9 mouse cellular contexts compared by ENCODE assay signal in the genomic region with DNA sequence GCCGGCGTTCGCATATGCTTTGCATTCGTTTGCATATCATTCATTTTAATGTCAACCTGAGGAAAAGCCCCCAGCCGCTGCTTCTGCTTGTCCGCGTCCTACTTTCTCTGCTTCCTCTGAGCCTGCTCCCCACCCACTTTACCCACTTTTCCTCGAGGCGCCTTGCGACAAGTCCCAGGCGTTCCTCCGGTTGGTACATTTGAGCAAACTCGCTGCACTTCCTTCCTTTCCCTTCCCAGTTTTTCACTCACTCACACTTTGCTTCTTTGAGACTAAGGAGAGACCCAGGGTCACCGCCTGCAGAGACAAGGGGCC. TPM values are rescaled to one million over a fixed set of nuclear protein-coding genes. Genes with fewer than 3 reads are reported as not detected.
DNase-seq lines count a peak whose midpoint lies in the region; ATAC-seq and TF ChIP-seq lines count a peak whose summit lies in the region.
"Had no signal": no experiment of that assay in that cellular context is flagged by ENCODE, and none has a peak within 500 bp of the region (broad histone marks: within the 10 kb centered on the region; RNA-seq: fewer than 3 reads in every experiment).

No protein-coding gene starts in this region.

- H3K4me1 ChIP-seq in embryonic facial prominence, embryonic 13.5 days, result peaks cover 51% of the 10 kb centered on the region
- H3K4me1 ChIP-seq in intestine, postnatal 0 days (replicated peaks; ENCODE audit: control insufficient read depth, insufficient read depth, low read length), result no peaks in the 10 kb centered on the region
- H3K4me1 ChIP-seq in neural tube, embryonic 12.5 days, result peaks cover 48% of the 10 kb centered on the region

- peak overlapping the region; percentile 73 for H3K9ac ChIP-seq in embryonic facial prominence, embryonic 13.5 days
- H3K9ac ChIP-seq in intestine, postnatal 0 days (ENCODE audit: low read depth, low read length), result no peak overlapping the region
- H3K9ac ChIP-seq in neural tube, embryonic 12.5 days, result peak overlapping the region; percentile 90; the same call in 1 of the 2 replicates

- intact Hi-C loops in left cerebral cortex, adult 2 months (cut with DNase I), result loop anchor here (1.0 to 2.0 kb wide), 2 partner anchors 96 to 151 kb away; a partner anchor contains a TSS
- intact Hi-C loops in left cerebral cortex, postnatal 14 days (cut with DNase I), result loop anchor here (2.0 to 5.0 kb wide), 2 partner anchors 98 to 152 kb away; a partner anchor contains a TSS

- H3K36me3 ChIP-seq in embryonic facial prominence, embryonic 13.5 days, result no peaks in the 10 kb centered on the region
- no peaks in the 10 kb centered on the region for H3K36me3 ChIP-seq in intestine, postnatal 0 days (ENCODE audit: control insufficient read depth, insufficient read depth)
- H3K36me3 ChIP-seq in neural tube, embryonic 12.5 days, result no peaks in the 10 kb centered on the region

- no peaks in the 10 kb centered on the region for H3K9me3 ChIP-seq in embryonic facial prominence, embryonic 13.5 days
- H3K9me3 ChIP-seq in intestine, postnatal 0 days (ENCODE audit: control insufficient read depth), result no peaks in the 10 kb centered on the region
- H3K9me3 ChIP-seq in neural tube, embryonic 12.5 days, result no peaks in the 10 kb centered on the region

- peak overlapping the region; percentile 98 for H3K4me2 ChIP-seq in embryonic facial prominence, embryonic 13.5 days
- H3K4me2 ChIP-seq in intestine, postnatal 0 days (replicated peaks; ENCODE audit: low read depth), result peak overlapping the region; percentile 100
- H3K4me2 ChIP-seq in neural tube, embryonic 12.5 days (replicated peaks), result peak overlapping the region; percentile 88

- DNase-seq in left cerebral cortex, adult 2 months (ENCODE audit: extremely low spot score in 1 of 2, low spot score in 2 of 2), result no peak
- DNase-seq in left cerebral cortex, adult 18-20 months (ENCODE audit: low spot score in 2 of 2), result no peak
- DNase-seq in cerebellum, postnatal 14 days, result no peak
- DNase-seq in left cerebral cortex, postnatal 14 days (ENCODE audit: low spot score in 2 of 2), result no peak
- no peak for DNase-seq in Muller cell, postnatal 12 days (ENCODE audit: inconsistent ontology term)

- H3K27ac ChIP-seq in left cerebral cortex, adult 2 months, result peak overlapping the region; percentile 92
- peak overlapping the region; percentile 64; the same call in 1 of the 2 replicates for H3K27ac ChIP-seq in embryonic facial prominence, embryonic 13.5 days
- peak overlapping the region; percentile 73; the same call in 1 of the 2 replicates for H3K27ac ChIP-seq in intestine, postnatal 0 days (ENCODE audit: low read depth, low read length)
- no peak overlapping the region for H3K27ac ChIP-seq in neural tube, embryonic 12.5 days

- ATAC-seq in embryonic facial prominence, embryonic 13.5 days (ENCODE audit: insufficient number of reproducible peaks, insufficient read depth, low FRiP score, low TSS enrichment, low read depth), result no peak
- no peak for ATAC-seq in intestine, postnatal 0 days
- no peak for ATAC-seq in neural tube, embryonic 12.5 days (ENCODE audit: low FRiP score, low read depth)

- peak overlapping the region; percentile 74 for H3K4me3 ChIP-seq in left cerebral cortex, adult 2 months
- H3K4me3 ChIP-seq in embryonic facial prominence, embryonic 13.5 days, result peak overlapping the region; percentile 71
- H3K4me3 ChIP-seq in intestine, postnatal 0 days (ENCODE audit: low read depth, low read length), result peak overlapping the region; percentile 72
- peak overlapping the region; percentile 78 for H3K4me3 ChIP-seq in neural tube, embryonic 12.5 days

- H3K27me3 ChIP-seq in embryonic facial prominence, embryonic 13.5 days, result peaks cover 89% of the 10 kb centered on the region
- H3K27me3 ChIP-seq in intestine, postnatal 0 days (replicated peaks; ENCODE audit: control insufficient read depth, insufficient read depth, low read length), result peaks cover 49% of the 10 kb centered on the region
- H3K27me3 ChIP-seq in neural tube, embryonic 12.5 days (replicated peaks), result peaks cover 61% of the 10 kb centered on the region

- 2% methylated on average over 14 of the region's 14 CpGs for WGBS in embryonic facial prominence, embryonic 13.5 days
- WGBS in intestine, postnatal 0 days, result 3% methylated on average over 14 of the region's 14 CpGs
- under 1% methylated on average over 14 of the region's 14 CpGs for WGBS in neural tube, embryonic 12.5 days

- TF ChIP-seq CTCF in left cerebral cortex, adult 2 months (IDR thresholded peaks at IDR 0.05), result no peak
- TF ChIP-seq CTCF in intestine, postnatal 0 days (IDR thresholded peaks at IDR 0.05; ENCODE audit: low read depth), result no peak

RNA-seq across cellular contexts. Expression of a gene that starts 20.1 kb away (rescaled TPM):
- total RNA-seq in left cerebral cortex, adult 2 months (2021), result 10 to 100 TPM; 32.8 to 48.8 TPM
- 10 to 100 TPM; 34.3 to 46.0 TPM for total RNA-seq in left cerebral cortex, adult 18-20 months (2021)
- polyA plus RNA-seq in embryonic facial prominence, embryonic 13.5 days (2015; fragmentation: Nextera tagmentation; extraction: Ambion mirVana), result 4.6 TPM in 2 replicates
- polyA plus RNA-seq in intestine, postnatal 0 days (2015; fragmentation: Nextera tagmentation; extraction: Ambion mirVana), result 5.9 and 7.6 TPM in 2 replicates
- 15.3 and 16.7 TPM in 2 replicates for polyA plus RNA-seq in neural tube, embryonic 12.5 days (2016; fragmentation: Nextera tagmentation; extraction: Ambion mirVana)
- total RNA-seq in left cerebral cortex, postnatal 14 days (2021), result 10 to 100 TPM; 27.2 to 29.7 TPM

RNA-seq across cellular contexts. Expression of a gene that starts 56.3 kb away (rescaled TPM):
- not detected for total RNA-seq in left cerebral cortex, adult 2 months (2021)
- not detected for total RNA-seq in left cerebral cortex, adult 18-20 months (2021)
- polyA plus RNA-seq in embryonic facial prominence, embryonic 13.5 days (2015; fragmentation: Nextera tagmentation; extraction: Ambion mirVana), result not detected in 2 replicates
- 0.13 TPM in 1 of 2 replicates, not detected in the other for polyA plus RNA-seq in intestine, postnatal 0 days (2015; fragmentation: Nextera tagmentation; extraction: Ambion mirVana)
- not detected in 2 replicates for polyA plus RNA-seq in neural tube, embryonic 12.5 days (2016; fragmentation: Nextera tagmentation; extraction: Ambion mirVana)
- not detected for total RNA-seq in left cerebral cortex, postnatal 14 days (2021)
- polyA plus RNA-seq: gonadal fat pad, adult 2 months had no signal
